Mouse (Mus musculus) left cerebral cortex, postnatal 14 days (tissue): ENCODE measurements around the gene Usp50. TPM values are rescaled to one million over a fixed set of nuclear protein-coding genes. Genes with fewer than 3 reads are reported as not detected.

ENCODE experiments used
- DNase-seq, 2 experiments: peaks; one replicate each; pipeline ENCODE4 v3.0.0; 2021 to 2022; ENCODE audit warnings: low spot score in 2 of 2, mixed read lengths in 1 of 2
- intact Hi-C: fragments of 180-260 bp; cut with DNase I; formaldehyde crosslinking; loops from one replicate; pipeline ENCODE4 v1.15.1; 2025
- total RNA-seq, 2 experiments: library from RNA; stranded (reverse); gene quantifications; 2 replicates each; pipeline ENCODE4 v1.2.3; 2021

Usp50 gene
- total RNA-seq, 2 experiments from 2014 or later, result 0.38 TPM; not detected in 1

DNA sequence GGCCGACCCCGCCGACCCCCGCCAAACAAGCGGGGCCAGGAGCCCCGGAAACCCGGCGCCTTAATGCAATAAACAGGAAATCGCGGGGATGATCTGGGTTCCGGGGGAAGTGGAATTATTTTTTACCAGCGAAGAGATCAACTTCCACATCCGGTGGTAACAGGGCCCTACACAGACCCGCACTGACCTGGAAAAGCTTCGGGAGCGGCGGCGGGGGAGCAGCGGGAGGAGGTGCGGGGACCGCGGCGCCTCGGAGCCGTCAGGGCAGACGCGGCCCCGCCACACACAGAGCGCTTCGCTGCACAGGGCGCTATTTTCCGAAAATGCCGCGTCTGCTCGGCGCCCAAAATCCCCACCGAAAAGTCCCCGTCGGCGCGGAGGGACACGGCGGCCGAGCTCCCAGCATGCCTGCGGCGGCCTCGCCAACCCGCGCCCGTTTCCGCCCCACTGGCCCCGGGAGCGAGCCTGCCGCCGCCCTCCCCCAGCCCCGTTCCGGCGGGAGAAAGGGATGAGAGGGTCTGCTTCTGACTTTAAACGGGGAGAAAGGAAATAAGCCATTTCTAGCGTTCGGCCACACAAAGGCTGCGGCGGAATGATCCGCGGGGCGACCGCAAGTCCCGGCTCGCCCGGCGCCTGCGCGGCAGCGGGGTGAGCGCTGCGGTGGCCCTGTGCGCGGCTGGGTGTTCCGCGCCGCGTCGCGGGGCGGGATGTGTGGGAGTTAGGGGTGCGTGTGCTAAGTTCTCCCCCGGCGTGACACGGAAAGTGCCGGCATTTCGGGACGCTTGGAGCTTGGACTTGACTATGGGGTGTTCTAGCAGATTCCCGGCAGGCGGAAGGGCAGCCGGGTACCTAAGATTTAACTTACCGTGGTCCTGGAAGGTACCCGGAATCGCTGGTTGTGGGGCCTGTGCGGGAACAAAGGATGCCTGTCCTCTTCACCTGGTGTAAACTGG, 107.8 kb downstream of the Usp50 start:
- intact Hi-C loops, result loop anchor here (2.0 kb wide), 1 partner anchor 31 kb away; the partner anchor contains the start of gene Usp8
- DNase-seq, result peak; percentile 87 to 89

DNA sequence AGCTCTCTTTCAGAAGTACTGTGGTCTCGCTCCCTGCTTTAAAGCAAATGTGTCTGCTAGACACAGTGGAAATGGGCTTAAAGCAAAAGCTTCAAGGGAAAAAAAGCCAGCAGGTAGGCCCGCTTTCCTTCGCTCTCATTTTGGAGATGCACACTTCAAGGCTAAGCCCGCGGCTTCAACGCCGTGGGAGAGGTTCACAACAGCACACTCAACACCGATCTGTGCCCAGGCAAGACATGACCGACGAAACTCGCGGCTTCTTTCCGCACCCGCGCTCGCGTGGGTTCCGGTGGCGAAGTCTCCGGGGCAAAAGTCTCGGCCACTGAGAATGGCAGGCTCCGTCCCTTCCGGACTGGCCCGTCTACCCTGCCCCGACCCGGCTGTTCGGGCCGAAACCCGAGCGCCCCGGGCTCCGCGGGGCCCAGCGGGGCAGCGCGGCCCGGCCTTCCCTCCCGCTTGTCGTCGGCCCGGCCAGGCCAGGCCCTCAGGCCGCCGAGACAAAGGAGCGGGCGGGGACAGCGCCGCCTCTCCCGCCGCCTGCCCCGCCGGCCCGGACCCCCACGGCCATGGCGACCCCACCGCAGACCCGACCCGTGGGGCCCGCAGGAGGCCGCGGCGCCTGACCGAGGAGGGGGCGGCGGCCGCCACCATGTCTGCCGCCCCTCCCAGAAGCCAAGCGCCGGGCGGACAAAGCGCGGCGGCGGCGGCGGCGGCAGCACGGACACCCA, 108.7 kb downstream of the Usp50 start:
- intact Hi-C loops, result loop anchor here (2.0 kb wide), 1 partner anchor 32 kb away; the partner anchor contains the start of gene Usp8
- peak; percentile 21 to 41 for DNase-seq

DNA sequence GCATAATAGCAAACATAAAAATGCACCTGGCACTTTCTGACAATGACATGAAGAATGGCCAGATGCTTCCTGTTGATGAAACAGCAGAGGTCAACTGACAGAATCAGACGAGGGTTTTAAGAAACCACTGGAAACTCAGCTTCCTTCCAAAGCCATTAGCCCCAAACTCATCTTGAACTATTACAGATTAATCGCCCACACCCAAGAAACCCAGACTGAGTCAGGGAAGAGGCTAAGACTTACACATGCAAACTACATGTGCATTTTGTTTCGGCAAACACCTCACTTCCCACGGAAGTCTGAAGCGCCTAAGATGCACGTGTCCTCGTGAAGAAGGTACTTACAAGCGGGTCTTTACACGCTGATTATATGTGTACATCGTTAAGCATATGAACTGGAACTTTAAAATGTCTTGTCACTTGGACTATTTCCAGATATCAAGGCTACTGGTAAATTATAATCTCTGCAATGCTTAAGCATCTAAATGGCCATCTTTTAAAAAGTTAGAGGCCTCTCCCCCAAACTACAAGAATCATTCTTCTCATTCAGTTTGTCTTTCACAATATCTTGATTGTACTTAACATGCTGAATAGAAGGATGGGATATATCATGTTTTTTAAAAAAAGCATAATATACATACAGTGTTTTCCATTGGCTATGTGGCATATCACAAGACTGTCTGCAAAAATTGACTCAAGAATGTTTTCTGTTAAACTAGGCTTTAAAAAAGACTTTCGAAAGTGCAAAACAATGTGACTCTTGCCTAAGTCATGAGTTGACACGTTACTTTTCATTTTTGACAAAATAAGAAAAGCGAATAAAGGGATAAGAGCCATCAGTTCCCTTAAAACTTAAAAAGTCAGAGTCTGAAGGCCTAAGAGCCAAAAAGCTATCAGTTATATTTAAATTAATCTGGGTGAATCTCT, 109.7 kb downstream of the Usp50 start:
- DNase-seq, result no peak
- intact Hi-C loops, result loop anchor here (2.0 kb wide), 1 partner anchor 33 kb away; the partner anchor contains the start of gene Usp8

DNA sequence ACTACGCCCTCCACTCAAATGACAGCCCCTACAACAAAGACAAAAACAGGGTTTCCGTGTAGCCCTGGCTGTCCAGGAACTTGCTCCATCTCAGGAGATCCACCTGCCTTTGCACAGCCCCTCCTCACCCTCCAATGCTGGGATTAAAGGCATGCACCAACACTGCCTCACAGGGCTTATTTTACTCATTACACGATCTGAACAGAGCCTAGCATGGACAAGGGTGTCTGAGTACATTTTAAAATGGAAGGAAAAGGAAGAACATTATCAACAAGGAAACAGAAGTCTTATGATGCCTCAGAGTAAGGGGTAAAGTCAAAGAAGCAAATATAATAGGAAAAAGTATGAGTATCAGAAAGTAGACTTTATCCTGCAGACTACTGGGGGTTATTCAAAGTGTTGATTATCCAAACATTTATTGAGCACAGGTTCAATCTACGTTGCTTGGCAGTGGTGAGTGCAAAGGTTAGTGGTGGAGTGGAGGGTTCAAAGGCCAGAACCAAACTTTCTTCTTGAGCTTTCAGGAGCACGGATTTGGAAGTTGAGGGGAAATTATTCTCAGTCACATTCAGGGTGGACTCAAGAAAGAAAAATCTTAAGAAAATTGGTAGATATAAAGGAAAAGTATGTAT, 114.5 kb downstream of the Usp50 start:
- intact Hi-C loops, result no loop called here
- no peak for DNase-seq

DNA sequence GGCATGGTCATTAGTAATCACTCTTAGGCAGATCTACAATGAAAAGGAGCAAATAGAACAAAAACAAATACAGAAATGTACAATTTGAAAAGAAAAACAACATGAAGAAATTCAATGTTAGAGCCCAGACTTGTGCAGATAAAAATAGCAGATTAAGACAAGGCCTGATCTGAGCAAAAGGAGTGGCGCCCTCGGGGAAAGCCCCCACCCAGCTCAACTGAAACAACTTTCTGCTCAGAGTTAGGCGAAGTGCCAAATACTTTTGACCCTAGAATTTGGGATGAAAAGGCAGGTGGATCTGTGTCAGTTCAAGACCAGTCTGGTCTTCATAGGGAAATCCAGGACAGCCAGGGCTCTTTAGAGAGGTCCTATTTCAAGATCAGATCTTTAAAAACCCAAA, 117.3 kb downstream of the Usp50 start:
- intact Hi-C loops, result no loop called here
- DNase-seq, result no peak

DNA sequence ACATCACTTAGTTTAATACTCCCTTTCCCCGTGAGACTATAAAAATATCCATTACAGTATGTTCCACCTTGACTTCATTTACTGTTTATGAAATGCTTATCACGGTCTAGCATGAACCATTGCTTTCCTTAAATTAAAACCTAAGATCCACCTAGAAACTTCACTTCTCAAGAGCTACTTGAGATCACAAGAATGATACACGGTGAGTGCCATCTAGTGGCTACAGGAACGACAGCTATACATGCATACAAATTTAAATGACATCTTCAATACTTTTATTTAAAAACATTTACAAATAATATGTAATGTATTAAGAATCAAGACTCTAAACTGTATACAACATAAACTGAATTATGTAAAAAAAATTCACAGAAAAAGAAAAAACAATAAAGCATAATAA, 119.8 kb downstream of the Usp50 start:
- intact Hi-C loops, result loop anchor here (5.0 kb wide), 1 partner anchor 66 kb away; no protein-coding TSS in a partner anchor
- DNase-seq, result peak; percentile 39 to 51

Other genes starting within 250 kb of the Usp50 start
- gene Slc27a2, start 231.1 kb downstream of the Usp50 start, total RNA-seq, result 1 to 10 TPM; 3.5 to 4.2 TPM
- under 1 TPM; 0.36 to 0.59 TPM for gene Hdc, start 164.2 kb downstream of the Usp50 start, total RNA-seq
- gene Gabpb1, start 107.1 kb downstream of the Usp50 start, total RNA-seq, result 10 to 100 TPM; 20.1 to 21.4 TPM
- gene Usp8, start 76.1 kb downstream of the Usp50 start, total RNA-seq, result 10 to 100 TPM; 40.4 to 46.6 TPM
- 10 to 100 TPM; 33.1 to 37.8 TPM for gene Trpm7, start 92.8 kb upstream of the Usp50 start, total RNA-seq
- 10 to 100 TPM; 28.8 to 29.9 TPM for gene Sppl2a, start 149.8 kb upstream of the Usp50 start, total RNA-seq
- 10 to 100 TPM; 11.9 to 12.4 TPM for gene Ap4e1, start 225.2 kb upstream of the Usp50 start, total RNA-seq